Mouse (Mus musculus): Measurements from ENCODE around the gene Alad.

DNA sequence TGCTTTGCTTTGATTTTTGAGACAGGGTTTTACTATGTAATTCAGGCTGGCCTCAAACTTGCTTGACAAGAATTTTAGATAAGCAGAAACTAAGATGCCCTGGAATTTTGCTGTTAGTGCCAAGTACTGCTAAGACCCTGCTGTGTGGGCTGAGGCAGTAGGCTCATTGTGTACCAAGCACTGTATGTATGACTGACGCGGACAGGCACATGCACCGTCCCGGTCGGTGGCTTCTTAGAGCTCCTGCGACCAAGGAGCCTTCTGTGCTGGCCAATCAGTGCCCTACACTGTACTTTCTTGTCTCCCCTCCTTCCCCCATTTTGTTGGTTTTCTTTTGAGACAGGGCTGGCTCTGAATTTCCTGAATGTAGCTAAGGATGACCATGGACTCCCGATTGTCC, 4.7 kb downstream of the Alad start:
- no peak for TF ChIP-seq CTCF (conservative IDR thresholded peaks at IDR 0.05; ENCODE audit: insufficient read depth, insufficient read length, low read depth, low read length)
- no peak for TF ChIP-seq POLR2A (IDR thresholded peaks at IDR 0.05; ENCODE audit: low read depth, low read length)
